Mouse (Mus musculus): Measurements from ENCODE around the gene Ckb. TPM values are rescaled to one million over a fixed set of nuclear protein-coding genes. Genes with fewer than 3 reads are reported as not detected.

Gene Ckb
- polyA plus RNA-seq, 1 experiment = 13.2 TPM

- Histone ChIP-seq H3K27ac (ENCODE audit: control insufficient read depth, insufficient read depth, low read depth, low read length) (no peak overlapping the region), H3K27me3 (ENCODE audit: control insufficient read depth, insufficient read depth, low read length) (no peaks in the 10 kb centered on the region), H3K4me3 (ENCODE audit: control insufficient read depth, low read depth, low read length) (no peak overlapping the region), H3K4me1 (ENCODE audit: control insufficient read depth, insufficient read depth, low read length) (peaks cover 21% of the 10 kb centered on the region), H3K36me3 (ENCODE audit: control insufficient read depth, insufficient read depth, low read length) (no peaks in the 10 kb centered on the region)
- TF ChIP-seq POLR2A (IDR thresholded peaks at IDR 0.05; ENCODE audit: control insufficient read depth, low read depth, low read length) (no peak), CTCF (IDR thresholded peaks at IDR 0.05; ENCODE audit: control insufficient read depth, insufficient read depth, insufficient replicate concordance, low read depth, low read length) (no peak)
Measured at GRCm38 (mm10) chr12:111692899-111693298, 20.8 kb upstream of the Ckb start.

GRCm38 (mm10) chr12:111691346-111691872, 19.3 kb upstream of the Ckb start:
- Histone ChIP-seq H3K27me3 (ENCODE audit: control insufficient read depth, insufficient read depth, low read length) (no peaks in the 10 kb centered on the region), H3K27ac (ENCODE audit: control insufficient read depth, insufficient read depth, low read depth, low read length) (no peak overlapping the region; the same call in 1 of the 2 replicates), H3K4me1 (ENCODE audit: control insufficient read depth, insufficient read depth, low read length) (peaks cover 21% of the 10 kb centered on the region), H3K36me3 (ENCODE audit: control insufficient read depth, insufficient read depth, low read length) (no peaks in the 10 kb centered on the region), H3K4me3 (ENCODE audit: control insufficient read depth, low read depth, low read length) (no peak overlapping the region)
- TF ChIP-seq CTCF (IDR thresholded peaks at IDR 0.05; ENCODE audit: control insufficient read depth, insufficient read depth, insufficient replicate concordance, low read depth, low read length) (no peak), POLR2A (IDR thresholded peaks at IDR 0.05; ENCODE audit: control insufficient read depth, low read depth, low read length) (no peak)

- Histone ChIP-seq H3K4me3 (ENCODE audit: control insufficient read depth, low read depth, low read length) (no peak overlapping the region), H3K4me1 (ENCODE audit: control insufficient read depth, insufficient read depth, low read length) (peaks cover 12% of the 10 kb centered on the region), H3K27ac (ENCODE audit: control insufficient read depth, insufficient read depth, low read depth, low read length) (no peak overlapping the region), H3K27me3 (ENCODE audit: control insufficient read depth, insufficient read depth, low read length) (no peaks in the 10 kb centered on the region), H3K36me3 (ENCODE audit: control insufficient read depth, insufficient read depth, low read length) (no peaks in the 10 kb centered on the region)
- TF ChIP-seq POLR2A (IDR thresholded peaks at IDR 0.05; ENCODE audit: control insufficient read depth, low read depth, low read length) = no peak
- no peak for TF ChIP-seq CTCF (IDR thresholded peaks at IDR 0.05; ENCODE audit: control insufficient read depth, insufficient read depth, insufficient replicate concordance, low read depth, low read length)
Measured at GRCm38 (mm10) chr12:111689426-111689825, 17.3 kb upstream of the Ckb start.

GRCm38 (mm10) chr12:111688069-111688428, 15.9 kb upstream of the Ckb start:
- TF ChIP-seq CTCF (IDR thresholded peaks at IDR 0.05; ENCODE audit: control insufficient read depth, insufficient read depth, insufficient replicate concordance, low read depth, low read length) = no peak
- TF ChIP-seq POLR2A (IDR thresholded peaks at IDR 0.05; ENCODE audit: control insufficient read depth, low read depth, low read length) = no peak

GRCm38 (mm10) chr12:111687350-111688068, 15.4 kb upstream of the Ckb start:
- no peak for TF ChIP-seq POLR2A (IDR thresholded peaks at IDR 0.05; ENCODE audit: control insufficient read depth, low read depth, low read length)
- no peak for TF ChIP-seq CTCF (IDR thresholded peaks at IDR 0.05; ENCODE audit: control insufficient read depth, insufficient read depth, insufficient replicate concordance, low read depth, low read length)
- H3K4me1 ChIP-seq (ENCODE audit: control insufficient read depth, insufficient read depth, low read length) = no peaks in the 10 kb centered on the region; the same call in 1 of the 2 replicates
- H3K27me3 ChIP-seq (ENCODE audit: control insufficient read depth, insufficient read depth, low read length) = no peaks in the 10 kb centered on the region
- no peaks in the 10 kb centered on the region for H3K36me3 ChIP-seq (ENCODE audit: control insufficient read depth, insufficient read depth, low read length)
- no peak overlapping the region for H3K4me3 ChIP-seq (ENCODE audit: control insufficient read depth, low read depth, low read length)
- H3K27ac ChIP-seq (ENCODE audit: control insufficient read depth, insufficient read depth, low read depth, low read length) = peak overlapping the region; percentile 33; the same call in 1 of the 2 replicates

More at GRCm38 (mm10) chr12:111688069-111688428, 15.9 kb upstream of the Ckb start:
- Histone ChIP-seq H3K4me3 (ENCODE audit: control insufficient read depth, low read depth, low read length) (no peak overlapping the region), H3K27ac (ENCODE audit: control insufficient read depth, insufficient read depth, low read depth, low read length) (no peak overlapping the region), H3K4me1 (ENCODE audit: control insufficient read depth, insufficient read depth, low read length) (no peaks in the 10 kb centered on the region; the same call in 1 of the 2 replicates), H3K27me3 (ENCODE audit: control insufficient read depth, insufficient read depth, low read length) (no peaks in the 10 kb centered on the region), H3K36me3 (ENCODE audit: control insufficient read depth, insufficient read depth, low read length) (no peaks in the 10 kb centered on the region)

GRCm38 (mm10) chr12:111686390-111686789, 14.3 kb upstream of the Ckb start:
- no peaks in the 10 kb centered on the region for H3K36me3 ChIP-seq (ENCODE audit: control insufficient read depth, insufficient read depth, low read length)
- H3K4me3 ChIP-seq (ENCODE audit: control insufficient read depth, low read depth, low read length) = no peak overlapping the region
- no peak for TF ChIP-seq CTCF (IDR thresholded peaks at IDR 0.05; ENCODE audit: control insufficient read depth, insufficient read depth, insufficient replicate concordance, low read depth, low read length)
- no peak for TF ChIP-seq POLR2A (IDR thresholded peaks at IDR 0.05; ENCODE audit: control insufficient read depth, low read depth, low read length)
- no peaks in the 10 kb centered on the region for H3K27me3 ChIP-seq (ENCODE audit: control insufficient read depth, insufficient read depth, low read length)
- H3K4me1 ChIP-seq (ENCODE audit: control insufficient read depth, insufficient read depth, low read length) = no peaks in the 10 kb centered on the region; the same call in 1 of the 2 replicates
- H3K27ac ChIP-seq (ENCODE audit: control insufficient read depth, insufficient read depth, low read depth, low read length) = no peak overlapping the region

GRCm38 (mm10) chr12:111682806-111683205, 10.7 kb upstream of the Ckb start:
- TF ChIP-seq POLR2A (IDR thresholded peaks at IDR 0.05; ENCODE audit: control insufficient read depth, low read depth, low read length) (no peak), CTCF (IDR thresholded peaks at IDR 0.05; ENCODE audit: control insufficient read depth, insufficient read depth, insufficient replicate concordance, low read depth, low read length) (no peak)
- Histone ChIP-seq H3K4me3 (ENCODE audit: control insufficient read depth, low read depth, low read length) (no peak overlapping the region), H3K4me1 (ENCODE audit: control insufficient read depth, insufficient read depth, low read length) (peaks cover 8% of the 10 kb centered on the region), H3K36me3 (ENCODE audit: control insufficient read depth, insufficient read depth, low read length) (no peaks in the 10 kb centered on the region), H3K27me3 (ENCODE audit: control insufficient read depth, insufficient read depth, low read length) (no peaks in the 10 kb centered on the region), H3K27ac (ENCODE audit: control insufficient read depth, insufficient read depth, low read depth, low read length) (no peak overlapping the region)

Data from testis, adult 2 months (tissue).